Mouse (Mus musculus) brain, embryonic 14.5 days (tissue): Measurements from ENCODE around the gene Itgb6. TPM values are rescaled to one million over a fixed set of nuclear protein-coding genes. Genes with fewer than 3 reads are reported as not detected.

Source experiments
- DNase-seq: peaks from one replicate; pipeline ENCODE4 v3.0.0-alpha.2; 2011; ENCODE audit warnings: low read depth
- CTCF ChIP-seq: fragments of 200-500 bp; IDR thresholded peaks from 2 replicates; pipeline ENCODE4 v1.5.1; 2012; ENCODE audit warnings: inconsistent platforms, mild to moderate bottlenecking, moderate library complexity, borderline replicate concordance; ENCODE audit not compliant: insufficient read depth, insufficient read length; ENCODE audit errors: extremely low read depth
- POLR2A ChIP-seq: fragments of 200-500 bp; IDR thresholded peaks from 2 replicates; pipeline ENCODE4 v1.6.1; 2012; ENCODE audit warnings: mild to moderate bottlenecking, inconsistent platforms, borderline replicate concordance; ENCODE audit not compliant: poor library complexity, insufficient read depth, insufficient read length, severe bottlenecking; ENCODE audit errors: extremely low read depth
- polyA plus RNA-seq: library from polyadenylated mRNA; depleted of rRNA; stranded (reverse); fragments of >200 nt; gene quantifications from 2 replicates; pipeline ENCODE4 v1.2.3, GENCODE M21; 2012; rRNA removed

Gene Itgb6
- polyA plus RNA-seq, 1 experiment = 0.15 TPM

- peak; percentile 34 for DNase-seq
- TF ChIP-seq POLR2A (no peak), CTCF (no peak; the same call in 1 of the 2 replicates)
Observed at GRCm38 (mm10) chr2:60552902-60553682, 169.4 kb downstream of the Itgb6 start, which contains the start of gene Pla2r1. Gene Pla2r1 (minus strand): TSS chr2:60553308.

- no peak for TF ChIP-seq CTCF
- no peak for TF ChIP-seq POLR2A
- no peak for DNase-seq
Observed at GRCm38 (mm10) chr2:60552177-60552901, 170.1 kb downstream of the Itgb6 start.

- TF ChIP-seq CTCF = no peak
- no peak for TF ChIP-seq POLR2A
- DNase-seq = no peak
Observed at GRCm38 (mm10) chr2:60551673-60552072, 170.8 kb downstream of the Itgb6 start.

GRCm38 (mm10) chr2:60550521-60550920 lies 171.9 kb downstream of the Itgb6 start:
- TF ChIP-seq CTCF (no peak), POLR2A (no peak)
- DNase-seq = no peak

GRCm38 (mm10) chr2:60549851-60550250 lies 172.6 kb downstream of the Itgb6 start:
- no peak for DNase-seq
- TF ChIP-seq POLR2A (no peak), CTCF (no peak)

Other genes with a start within 250 kb of the Itgb6 start
- 0.29 and 0.38 TPM in 2 replicates for gene Pla2r1, start 169.3 kb downstream of the Itgb6 start, polyA plus RNA-seq
- gene Rbms1, start 240.5 kb upstream of the Itgb6 start, polyA plus RNA-seq = 28.0 and 45.5 TPM in 2 replicates